Mouse (Mus musculus): Measurements from ENCODE around the gene Arhgap23.

The Arhgap23 gene

DNA sequence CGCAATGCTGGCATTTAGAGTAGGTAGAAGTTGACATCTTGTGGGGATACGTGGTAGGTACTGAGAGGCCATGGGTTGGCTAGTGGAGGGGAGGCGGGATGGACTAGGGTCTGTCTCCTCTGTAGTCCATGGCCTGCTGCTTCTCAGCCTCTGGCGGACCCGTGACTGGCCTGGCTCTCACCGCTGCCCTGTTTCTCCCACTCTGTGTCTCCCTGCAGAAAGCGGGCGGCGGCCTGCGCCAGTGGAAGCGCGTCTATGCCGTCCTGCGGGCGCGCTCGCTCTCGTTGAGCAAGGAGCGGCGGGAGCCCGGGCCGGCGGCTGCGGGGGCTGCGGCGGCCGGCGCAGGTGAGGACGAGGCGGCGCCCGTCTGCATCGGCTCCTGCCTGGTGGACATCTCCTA lies 47.8 kb downstream of the Arhgap23 start:
- no peak for DNase-seq (ENCODE audit: low read depth, low spot score)

- peak; percentile 68 for DNase-seq (ENCODE audit: low read depth, low spot score)
These were observed 48.7 kb downstream of the Arhgap23 start for GRCm38 (mm10) chr11:97463991-97464390.

DNA sequence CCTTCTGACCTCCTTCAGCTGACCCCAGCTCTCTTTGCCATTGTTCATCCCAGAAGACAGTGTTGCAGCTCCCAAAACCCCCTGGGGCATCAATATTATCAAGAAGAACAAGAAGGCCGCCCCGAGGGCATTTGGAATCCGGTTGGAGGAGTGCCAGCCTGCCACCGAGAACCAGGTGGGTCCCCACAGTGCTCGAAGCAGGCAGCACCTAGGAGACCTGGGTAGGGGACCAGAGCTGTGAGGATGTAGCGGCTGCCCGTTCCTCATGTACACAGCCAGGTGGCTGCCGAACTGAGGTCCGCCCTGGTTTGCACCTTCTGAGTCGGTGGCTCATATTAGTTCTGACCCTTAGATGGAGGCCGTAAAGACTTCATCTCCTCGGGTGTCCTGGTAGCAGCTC lies 50.6 kb downstream of the Arhgap23 start:
- DNase-seq (ENCODE audit: low read depth, low spot score) = no peak

GRCm38 (mm10) chr11:97466444-97467160 lies 51.3 kb downstream of the Arhgap23 start:
- DNase-seq (ENCODE audit: low read depth, low spot score) = peak; percentile 44

- peak; percentile 78 for DNase-seq (ENCODE audit: low read depth, low spot score)
These were observed 53.4 kb downstream of the Arhgap23 start for GRCm38 (mm10) chr11:97468639-97469287.

DNA sequence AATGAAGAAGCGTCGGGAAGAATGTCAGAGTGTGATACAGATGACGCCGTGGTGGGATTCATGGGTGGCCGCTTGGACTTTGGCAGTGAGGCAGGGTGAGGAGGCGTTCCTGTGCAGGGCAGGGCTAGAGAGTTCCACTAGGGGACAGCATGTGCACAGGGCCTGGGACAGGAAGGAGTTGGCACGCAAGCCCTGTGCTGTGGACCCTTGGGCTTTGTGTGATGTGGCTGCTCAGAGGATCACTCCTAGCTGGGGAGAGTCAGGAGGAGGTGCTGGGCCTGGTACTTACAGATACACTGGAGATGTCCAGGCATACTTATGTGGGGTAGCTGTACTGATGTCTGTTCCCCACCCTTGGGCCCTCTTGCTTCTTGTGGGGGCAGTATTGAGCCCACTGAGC lies 54.5 kb downstream of the Arhgap23 start:
- DNase-seq (ENCODE audit: low read depth, low spot score) = no peak

DNA sequence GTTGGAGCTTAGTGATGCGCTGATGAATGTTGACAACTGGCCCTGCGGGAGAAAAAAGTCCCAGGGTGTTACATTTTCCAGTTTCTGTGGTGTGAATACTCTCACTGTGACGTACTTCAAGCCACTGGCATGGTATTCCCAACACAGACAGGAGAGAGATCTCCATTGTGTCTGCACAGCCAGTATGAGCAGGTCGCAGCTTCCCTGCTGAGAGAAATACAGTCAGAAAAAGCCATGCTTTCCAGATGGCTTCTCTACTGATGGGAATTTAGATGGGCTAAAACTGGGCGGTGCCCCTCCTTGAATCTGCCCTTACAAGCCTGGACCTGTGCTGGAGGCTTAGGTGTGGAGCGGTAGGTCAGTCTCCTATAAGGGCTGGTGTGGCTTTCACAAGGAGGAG lies 55.9 kb downstream of the Arhgap23 start:
- DNase-seq (ENCODE audit: low read depth, low spot score) = no peak

GRCm38 (mm10) chr11:97476334-97477095 lies 61.2 kb downstream of the Arhgap23 start:
- peak; percentile 33 for DNase-seq (ENCODE audit: low read depth, low spot score)

DNA sequence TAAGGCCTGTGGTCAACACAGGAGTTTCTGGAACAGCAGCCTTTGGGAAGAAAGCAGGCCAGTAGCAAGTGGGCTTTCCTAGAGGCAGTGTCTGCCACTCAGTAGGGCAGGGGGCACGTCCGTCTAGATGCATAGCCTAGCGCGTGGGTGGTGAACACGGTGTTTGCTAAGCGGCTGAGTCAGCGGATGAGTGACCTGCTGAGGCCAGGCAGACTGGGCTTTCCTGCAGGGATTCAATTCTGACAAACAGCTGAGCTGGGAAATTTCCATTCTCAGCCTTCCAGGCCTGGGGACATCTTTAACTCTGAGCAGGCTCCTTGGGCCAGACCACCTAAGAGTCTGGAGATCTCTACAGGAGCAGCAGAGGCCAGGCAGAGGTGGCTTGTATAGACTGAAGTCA lies 62.1 kb downstream of the Arhgap23 start:
- DNase-seq (ENCODE audit: low read depth, low spot score) = no peak

DNA sequence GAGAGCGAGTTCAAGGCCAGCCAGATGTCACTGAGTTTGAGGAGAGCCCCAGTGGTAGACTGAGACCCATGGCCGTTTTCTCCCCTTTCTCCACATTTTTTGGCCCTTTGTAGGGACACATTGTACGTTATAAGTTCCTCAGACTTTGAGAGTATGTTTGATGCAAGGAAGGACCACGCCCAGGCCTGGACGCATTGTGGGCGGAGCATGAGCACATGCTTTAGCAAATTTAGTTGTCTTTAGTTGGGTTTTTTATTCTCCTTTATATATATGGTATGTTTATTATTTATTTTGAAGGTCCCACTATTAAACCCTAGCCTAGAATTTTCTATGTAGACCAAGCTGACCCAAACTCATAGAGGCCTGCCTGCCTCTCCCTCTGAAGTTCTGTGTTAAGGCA lies 63.0 kb downstream of the Arhgap23 start:
- no peak for DNase-seq (ENCODE audit: low read depth, low spot score)

GRCm38 (mm10) chr11:97479085-97479484 lies 63.8 kb downstream of the Arhgap23 start:
- no peak for DNase-seq (ENCODE audit: low read depth, low spot score)

GRCm38 (mm10) chr11:97479824-97480223 lies 64.5 kb downstream of the Arhgap23 start:
- peak; percentile 38 for DNase-seq (ENCODE audit: low read depth, low spot score)

- no peak for DNase-seq (ENCODE audit: low read depth, low spot score)
These were observed 70.3 kb downstream of the Arhgap23 start for GRCm38 (mm10) chr11:97485661-97486060.

DNA sequence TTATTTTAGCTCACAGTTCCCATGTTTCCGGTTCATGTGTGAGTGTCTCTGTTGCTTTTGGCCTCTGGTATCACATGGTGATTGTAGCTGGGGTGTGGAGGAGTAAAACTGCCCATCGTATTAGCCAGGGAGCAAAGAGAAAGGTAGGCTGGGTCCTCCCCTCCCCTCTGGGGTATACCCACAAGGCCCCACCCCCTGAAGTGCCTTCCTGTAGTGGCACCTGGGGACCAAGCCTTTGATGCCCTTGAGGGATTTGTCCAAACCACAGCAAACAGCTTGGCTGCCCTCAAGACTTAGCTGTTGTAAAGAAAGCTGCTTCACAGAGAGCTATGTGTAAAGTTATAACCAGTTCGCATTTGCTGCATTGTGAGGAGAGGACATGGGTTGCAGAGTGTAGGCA lies 72.3 kb downstream of the Arhgap23 start:
- DNase-seq (ENCODE audit: low read depth, low spot score) = no peak

DNA sequence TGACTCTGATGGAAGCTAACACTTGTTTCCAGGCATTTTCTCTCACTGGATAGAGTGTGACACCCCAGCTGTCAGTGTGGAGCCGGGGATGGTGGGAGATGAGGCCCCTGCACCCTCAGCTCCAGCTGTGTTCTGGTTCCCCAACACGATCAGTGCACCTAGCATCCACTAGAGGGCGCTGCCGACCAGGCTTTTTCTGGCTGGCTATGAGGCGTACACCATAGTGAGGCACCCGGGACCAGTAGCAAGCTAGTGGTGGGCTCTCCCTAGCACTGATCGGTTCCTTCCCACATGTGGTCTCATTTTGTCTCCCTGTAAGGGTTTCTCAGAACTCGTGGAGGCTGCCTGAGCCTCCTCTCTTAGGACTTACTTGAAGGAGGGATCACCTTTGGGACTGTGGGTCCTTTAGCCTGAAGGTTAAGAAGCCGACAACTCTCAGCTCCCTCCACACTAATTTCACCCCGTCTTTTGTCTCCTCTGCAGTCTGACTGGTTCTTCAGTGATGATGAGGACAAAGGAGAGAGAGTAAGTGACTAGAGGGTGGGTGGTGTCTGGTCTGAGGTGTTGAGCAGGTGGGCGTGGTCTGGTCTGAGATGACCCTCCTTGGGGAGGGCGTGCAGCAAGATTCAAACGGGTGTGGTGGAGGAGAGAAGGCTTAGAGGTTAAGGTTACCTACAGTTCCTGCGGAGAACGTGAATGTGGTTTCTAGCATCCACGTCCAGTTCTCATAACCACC lies 74.4 kb downstream of the Arhgap23 start:
- DNase-seq (ENCODE audit: low read depth, low spot score) = peak; percentile 40

- no peak for DNase-seq (ENCODE audit: low read depth, low spot score)
These were observed 76.3 kb downstream of the Arhgap23 start for GRCm38 (mm10) chr11:97491640-97492039.

GRCm38 (mm10) chr11:97492836-97493235 lies 77.5 kb downstream of the Arhgap23 start:
- DNase-seq (ENCODE audit: low read depth, low spot score) = no peak

DNA sequence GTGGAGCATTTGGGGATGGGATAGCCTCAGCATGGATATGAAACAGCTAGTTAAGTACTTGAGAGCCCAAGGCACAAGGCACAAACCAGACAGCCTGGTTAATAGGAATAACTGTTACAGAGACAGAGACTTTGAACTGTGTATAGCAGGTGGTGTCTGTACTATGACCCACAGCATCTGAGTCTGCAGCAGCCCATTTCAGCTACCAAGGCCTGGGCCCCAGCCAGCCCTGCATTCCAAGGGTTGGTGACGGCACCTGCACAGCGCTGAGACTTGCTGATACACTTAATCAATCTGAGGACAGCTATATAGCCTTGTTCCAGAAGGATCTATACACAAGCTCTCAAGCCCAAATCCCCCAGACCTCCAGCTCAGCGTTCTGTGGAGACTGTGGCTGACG lies 82.2 kb downstream of the Arhgap23 start:
- no peak for DNase-seq (ENCODE audit: low read depth, low spot score)

DNA sequence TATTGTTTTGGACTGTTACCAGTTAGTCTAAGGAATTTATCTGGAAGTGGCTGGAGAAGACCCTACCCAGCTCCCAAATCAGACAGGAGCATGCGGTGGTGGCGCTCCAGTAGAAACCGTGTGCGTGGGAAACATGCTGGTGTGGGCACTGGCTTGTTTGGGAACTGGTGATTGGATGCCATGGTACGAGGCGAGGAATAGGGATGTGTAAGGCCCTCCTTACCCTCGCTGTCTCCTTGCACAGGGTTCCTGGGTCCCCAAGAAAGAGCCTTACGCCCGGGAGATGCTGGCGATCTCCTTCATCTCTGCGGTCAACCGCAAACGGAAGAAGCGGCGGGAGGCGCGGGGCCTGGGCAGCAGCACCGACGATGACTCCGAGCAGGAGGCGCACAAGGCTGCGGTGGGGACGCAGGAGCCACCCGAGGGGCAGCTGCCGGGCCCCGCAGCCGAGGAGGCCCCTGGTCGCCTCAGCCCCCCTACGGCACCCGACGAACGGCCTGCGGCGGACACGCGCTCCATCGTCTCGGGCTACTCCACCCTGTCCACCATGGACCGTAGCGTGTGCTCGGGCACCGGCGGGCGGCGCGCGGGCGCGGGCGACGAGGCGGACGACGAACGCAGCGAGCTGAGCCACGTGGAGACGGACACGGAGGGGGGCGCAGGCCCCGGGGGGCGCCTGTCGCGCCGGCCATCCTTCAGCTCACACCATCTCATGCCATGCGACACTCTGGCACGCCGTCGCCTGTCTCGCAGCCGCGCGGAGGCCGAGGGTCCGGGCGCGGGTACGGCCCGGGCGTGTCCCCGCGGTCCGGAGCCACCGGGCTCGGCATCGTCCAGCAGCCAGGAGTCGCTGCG lies 84.8 kb downstream of the Arhgap23 start, which contains the start of gene 4933428G20Rik:
Gene 4933428G20Rik (minus strand): TSS at position 476 of the 855 bp plus-strand sequence.
- DNase-seq (ENCODE audit: low read depth, low spot score) = no peak

DNA sequence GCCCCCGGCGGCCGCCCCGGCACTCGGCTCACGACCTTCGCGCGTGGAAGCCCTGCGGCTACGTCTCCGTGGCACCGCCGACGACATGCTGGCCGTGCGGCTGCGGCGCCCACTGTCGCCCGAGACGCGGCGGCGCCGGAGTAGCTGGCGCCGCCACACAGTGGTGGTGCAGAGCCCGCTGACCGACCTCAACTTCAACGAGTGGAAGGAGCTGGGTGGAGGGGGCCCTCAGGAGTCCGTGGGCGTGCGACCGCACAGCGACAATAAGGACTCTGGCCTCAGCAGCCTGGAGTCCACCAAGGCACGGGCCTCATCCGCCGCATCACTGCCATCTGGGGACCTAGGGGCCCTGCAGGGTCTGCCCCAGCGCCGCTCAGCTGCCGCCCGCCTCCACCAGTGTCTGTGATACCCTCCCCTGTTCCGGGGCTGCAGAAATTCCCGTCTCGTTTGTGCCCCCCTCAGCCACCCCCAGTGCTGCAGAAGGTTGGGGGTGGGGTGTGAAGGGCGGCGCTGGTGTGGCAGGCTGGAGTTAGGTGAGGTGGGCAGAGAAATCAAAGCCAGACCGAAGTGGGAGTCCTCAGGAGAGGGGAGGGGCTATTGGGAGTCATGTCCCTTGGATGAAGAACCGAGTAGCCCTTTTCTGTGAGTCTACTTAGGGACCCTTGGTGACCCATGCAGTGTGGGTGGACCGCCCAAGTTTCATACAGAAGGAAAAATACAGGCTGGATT lies 85.6 kb downstream of the Arhgap23 start:
- DNase-seq (ENCODE audit: low read depth, low spot score) = no peak
